Mouse (Mus musculus): ENCODE results near the gene Bex4. TPM values are rescaled to one million over a fixed set of nuclear protein-coding genes. Genes with fewer than 3 reads are reported as not detected.

The Bex4 gene
- total and polyA plus RNA-seq, 3 experiments: not detected

DNA sequence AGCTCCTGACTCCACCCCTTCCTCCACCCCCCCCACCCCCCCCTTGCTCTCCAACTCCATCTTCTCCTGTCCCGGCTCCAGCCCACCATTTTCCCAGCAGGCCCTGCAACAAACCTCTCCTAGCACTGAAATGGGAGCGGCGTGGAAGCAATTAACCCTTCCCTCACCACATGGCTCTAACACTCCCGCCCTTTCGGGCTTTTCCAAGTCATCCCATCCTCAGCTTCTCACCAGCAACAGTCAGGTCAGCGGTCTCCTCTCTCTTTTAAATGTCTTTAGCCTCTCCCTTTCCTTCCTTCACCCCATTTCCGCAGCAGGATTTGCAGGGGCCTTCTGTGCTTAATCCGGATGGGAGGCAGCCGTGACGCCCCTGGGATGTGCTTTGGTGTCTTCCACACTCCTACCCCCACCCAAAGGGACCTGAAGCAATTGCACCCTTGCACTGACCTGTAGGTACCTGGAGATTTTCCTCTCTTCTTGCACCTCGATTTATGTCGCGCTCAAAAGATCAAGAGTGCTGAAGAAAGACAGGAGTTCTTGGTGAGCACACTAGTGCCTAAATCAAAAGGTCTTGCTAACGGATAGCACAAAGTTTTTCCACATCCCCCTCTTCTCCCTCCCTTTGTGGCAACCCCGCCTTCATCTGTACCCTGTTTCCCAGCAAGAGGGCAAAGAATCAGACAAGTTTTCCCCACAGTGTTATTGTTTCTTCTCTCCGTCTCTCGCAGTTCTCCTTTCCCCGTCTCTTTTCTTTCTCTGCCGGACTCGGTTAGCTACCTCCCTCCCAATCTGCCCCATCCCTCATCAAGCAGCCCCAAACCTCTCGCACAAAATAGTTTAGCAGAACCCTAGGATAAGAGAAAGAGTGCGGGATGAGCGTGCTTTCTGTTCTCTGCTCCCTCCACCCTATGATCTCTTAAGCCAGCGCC is 32.7 kb downstream of the Bex4 start:
- in situ Hi-C loops (cut with MboI; ENCODE audit: low pct_ligation_motif_present, low pct_unique_long_range_greater_than_20kb, low sequenced_read_pairs) (no loop called here), dilution Hi-C loops (cut with MboI; ENCODE audit: extremely low pct_ligation_motif_present, extremely low pct_unique_long_range_greater_than_20kb, low sequenced_read_pairs) (no loop called here)
- Histone ChIP-seq H3K79me2 (replicated peaks; ENCODE audit: control insufficient read depth, extremely low read depth, insufficient read depth, poor library complexity, severe bottlenecking) (no peaks in the 10 kb centered on the region), H3K4me3 (replicated peaks in 1 of 3; ENCODE audit: low read depth in 2 of 3, low read length in 2 of 3, poor library complexity in 1 of 3) (peak overlapping the region in 2 of 3 experiments; percentile 34 to 56), H3K36me3 (replicated peaks in 1 of 2; ENCODE audit: control insufficient read depth in 1 of 2, insufficient read depth in 1 of 2, low read length in 1 of 2) (no peaks in the 10 kb centered on the region), H3K4me2 (ENCODE audit: insufficient read depth, low read depth, poor library complexity, severe bottlenecking) (peak overlapping the region; percentile 52), H3K4me1 (ENCODE audit: control insufficient read depth in 1 of 2, insufficient read depth in 2 of 2) (no peaks in the 10 kb centered on the region), H3K9ac (ENCODE audit: insufficient read depth, low read depth) (peak overlapping the region; percentile 62), H3K27ac (ENCODE audit: insufficient read depth, low read depth) (no peak overlapping the region), H3K9me3 (replicated peaks; ENCODE audit: low read length) (no peaks in the 10 kb centered on the region), H3K27me3 (replicated peaks) (no peaks in the 10 kb centered on the region)
- TF ChIP-seq MAFK (IDR thresholded peaks at IDR 0.05; ENCODE audit: insufficient replicate concordance, low read length) (no peak), IRF4 (IDR thresholded peaks at IDR 0.05; ENCODE audit: low read depth, low read length) (no peak), SMC3 (IDR thresholded peaks at IDR 0.05; ENCODE audit: low read depth, low read length) (no peak), USF1 (IDR thresholded peaks at IDR 0.05; ENCODE audit: low read depth, low read length) (no peak), GABPA (IDR thresholded peaks at IDR 0.05; ENCODE audit: insufficient replicate concordance, low read depth, low read length) (no peak), EP300 (IDR thresholded peaks at IDR 0.05; ENCODE audit: low read length) (no peak), E2F4 (IDR thresholded peaks at IDR 0.05; ENCODE audit: insufficient replicate concordance, low read depth, low read length) (no peak), NELFE (IDR thresholded peaks at IDR 0.05; ENCODE audit: low read depth, low read length) (no peak)
- DNase-seq (ENCODE audit: extremely low read depth): no peak

DNA sequence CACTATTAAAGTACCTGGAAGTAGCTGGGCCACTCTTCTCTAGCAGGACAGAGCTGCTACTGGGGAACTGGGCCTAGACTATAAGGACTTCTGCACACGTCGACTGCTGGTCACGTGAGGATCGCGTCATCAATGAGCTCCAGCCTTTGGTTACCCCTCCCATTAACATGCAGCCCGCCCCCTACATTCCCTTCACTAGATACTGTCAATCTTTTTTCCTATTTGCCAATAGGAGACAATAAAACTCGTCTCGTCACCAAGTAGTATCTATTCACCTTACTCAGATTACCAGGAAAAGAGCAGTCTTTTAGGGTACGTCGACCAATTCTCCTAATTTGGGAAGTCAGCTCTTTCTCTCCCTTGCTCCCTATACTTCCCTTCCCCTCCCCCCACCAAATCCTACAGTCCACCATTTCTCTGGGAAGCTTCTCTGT is 33.3 kb downstream of the Bex4 start, which contains the start of gene Tceal8:
Gene Tceal8 (minus strand): TSS at position 225 of the 434 bp plus-strand sequence.
- DNase-seq (ENCODE audit: extremely low read depth): no peak
- H3K36me3 ChIP-seq (replicated peaks in 1 of 2; ENCODE audit: control insufficient read depth in 1 of 2, insufficient read depth in 1 of 2, low read length in 1 of 2): no peaks in the 10 kb centered on the region
- no peaks in the 10 kb centered on the region for H3K4me1 ChIP-seq (ENCODE audit: control insufficient read depth in 1 of 2, insufficient read depth in 2 of 2)
- H3K9ac ChIP-seq (ENCODE audit: insufficient read depth, low read depth): peak within 1 kb of the TSS; percentile 62
- H3K79me2 ChIP-seq (replicated peaks; ENCODE audit: control insufficient read depth, extremely low read depth, insufficient read depth, poor library complexity, severe bottlenecking): no peaks in the 10 kb centered on the region
- H3K9me3 ChIP-seq (replicated peaks; ENCODE audit: low read length): no peaks in the 10 kb centered on the region
- no peak within 1 kb of the TSS for H3K27ac ChIP-seq (ENCODE audit: insufficient read depth, low read depth)
- H3K4me2 ChIP-seq (ENCODE audit: insufficient read depth, low read depth, poor library complexity, severe bottlenecking): peak within 1 kb of the TSS; percentile 52
- dilution Hi-C loops (cut with MboI; ENCODE audit: extremely low pct_ligation_motif_present, extremely low pct_unique_long_range_greater_than_20kb, low sequenced_read_pairs): no loop called here
- H3K4me3 ChIP-seq (replicated peaks in 1 of 3; ENCODE audit: low read depth in 2 of 3, low read length in 2 of 3, poor library complexity in 1 of 3): peak within 1 kb of the TSS in 2 of 3 experiments; percentile 34 to 56
- in situ Hi-C loops (cut with MboI; ENCODE audit: low pct_ligation_motif_present, low pct_unique_long_range_greater_than_20kb, low sequenced_read_pairs): no loop called here
- H3K27me3 ChIP-seq (replicated peaks): no peaks in the 10 kb centered on the region
- no peak for TF ChIP-seq POLR2AphosphoS2 (IDR thresholded peaks at IDR 0.05; ENCODE audit: low read depth, low read length)
- no peak for TF ChIP-seq GABPA (IDR thresholded peaks at IDR 0.05; ENCODE audit: insufficient replicate concordance, low read depth, low read length)
- TF ChIP-seq BHLHE40 (IDR thresholded peaks at IDR 0.05; ENCODE audit: low read depth, low read length): peak; percentile 83
- TF ChIP-seq MYC (IDR thresholded peaks at IDR 0.05; ENCODE audit: low read depth, low read length): no peak
- TF ChIP-seq ZMIZ1 (IDR thresholded peaks at IDR 0.05; ENCODE audit: low read depth, low read length): 0 out of 2 replicates have a peak, but pooled peaks have one; percentile 34
- no peak for TF ChIP-seq ZKSCAN1 (IDR thresholded peaks at IDR 0.05; ENCODE audit: borderline replicate concordance, low read depth, low read length)
- no peak for TF ChIP-seq IRF4 (IDR thresholded peaks at IDR 0.05; ENCODE audit: low read depth, low read length)
- TF ChIP-seq SMC3 (IDR thresholded peaks at IDR 0.05; ENCODE audit: low read depth, low read length): no peak
- TF ChIP-seq JUN (IDR thresholded peaks at IDR 0.05; ENCODE audit: insufficient read depth, low read depth, low read length): no peak
- TF ChIP-seq JUND (conservative IDR thresholded peaks at IDR 0.05; ENCODE audit: low read depth, low read length): no peak
- no peak for TF ChIP-seq NRF1 (IDR thresholded peaks at IDR 0.05; ENCODE audit: low read depth, low read length)
- no peak for TF ChIP-seq MEF2A (IDR thresholded peaks at IDR 0.05; ENCODE audit: borderline replicate concordance, low read depth, low read length)
- no peak for TF ChIP-seq E2F4 (IDR thresholded peaks at IDR 0.05; ENCODE audit: insufficient replicate concordance, low read depth, low read length)
- TF ChIP-seq PAX5 (IDR thresholded peaks at IDR 0.05; ENCODE audit: low read length): no peak
- TF ChIP-seq TCF12 (IDR thresholded peaks at IDR 0.05; ENCODE audit: low read depth, low read length): no peak
- TF ChIP-seq MXI1 (IDR thresholded peaks at IDR 0.05; ENCODE audit: low read depth, low read length): no peak
- peak; percentile 80 for TF ChIP-seq USF2 (conservative IDR thresholded peaks at IDR 0.05; ENCODE audit: low read depth, low read length)
- TF ChIP-seq HCFC1 (IDR thresholded peaks at IDR 0.05; ENCODE audit: low read depth, low read length): peak; percentile 35
- TF ChIP-seq USF1 (IDR thresholded peaks at IDR 0.05; ENCODE audit: low read depth, low read length): peak; percentile 85
- no peak for TF ChIP-seq RAD21 (IDR thresholded peaks at IDR 0.05; ENCODE audit: low read depth, low read length)
- TF ChIP-seq POLR2A (IDR thresholded peaks at IDR 0.05; ENCODE audit: low read depth, low read length): peak; percentile 61
- no peak for TF ChIP-seq ELF1 (IDR thresholded peaks at IDR 0.05; ENCODE audit: low read depth, low read length)
- no peak for TF ChIP-seq SIN3A (IDR thresholded peaks at IDR 0.05; ENCODE audit: low read length)
- TF ChIP-seq MAZ (IDR thresholded peaks at IDR 0.05; ENCODE audit: low read depth, low read length): no peak
- no peak for TF ChIP-seq CTCF (conservative IDR thresholded peaks at IDR 0.05 in 1 of 2, IDR thresholded peaks at IDR 0.05 in 1 of 2; ENCODE audit: low read depth in 2 of 2, low read length in 2 of 2)
- TF ChIP-seq NELFE (IDR thresholded peaks at IDR 0.05; ENCODE audit: low read depth, low read length): 0 out of 2 replicates have a peak, but pooled peaks have one; percentile 32
- TF ChIP-seq CHD2 (IDR thresholded peaks at IDR 0.05; ENCODE audit: low read length): no peak
- no peak for TF ChIP-seq EP300 (IDR thresholded peaks at IDR 0.05; ENCODE audit: low read length)
- no peak for TF ChIP-seq CHD1 (IDR thresholded peaks at IDR 0.05; ENCODE audit: low read depth, low read length)
- no peak for TF ChIP-seq MAFK (IDR thresholded peaks at IDR 0.05; ENCODE audit: insufficient replicate concordance, low read length)
